Mouse (Mus musculus) heart, adult 2 months (tissue): ENCODE results near the gene D630023F18Rik.

Experiments used
- EP300 ChIP-seq: fragments of 200-500 bp; IDR thresholded peaks from 2 replicates; pipeline ENCODE4 v1.6.1; 2011; ENCODE audit warnings: low read depth, low read length, control low read depth; ENCODE audit not compliant: insufficient read depth
- POLR2A ChIP-seq: fragments of 200-500 bp; IDR thresholded peaks from 2 replicates; pipeline ENCODE4 v1.6.1; 2011; ENCODE audit warnings: mild to moderate bottlenecking, low read depth, low read length, control low read depth; ENCODE audit not compliant: insufficient read depth

GRCm38 (mm10) chr1:65082188-65082587 is 40.8 kb downstream of the D630023F18Rik start, which contains the start of gene Crygb:
- no peak for TF ChIP-seq POLR2A
- TF ChIP-seq EP300 = no peak
